Mouse (Mus musculus) small intestine, adult 2 months (tissue): Measurements from ENCODE around the gene Gipc2. TPM values are rescaled to one million over a fixed set of nuclear protein-coding genes. Genes with fewer than 3 reads are reported as not detected.

ENCODE experiments used
- H3K27ac ChIP-seq: fragments of 200-500 bp; 2 replicates; pipeline ENCODE4 v1.5.1; 2012; ENCODE audit warnings: low read depth, low read length, control low read depth, inconsistent platforms; ENCODE audit not compliant: insufficient read depth
- H3K27me3 ChIP-seq: fragments of 200-500 bp; 2 replicates; pipeline ENCODE4 v1.6.1; 2012; ENCODE audit warnings: mild to moderate bottlenecking, moderate library complexity, low read length, inconsistent platforms; ENCODE audit not compliant: control insufficient read depth, insufficient read depth
- H3K36me3 ChIP-seq: fragments of 200-500 bp; 2 replicates; pipeline ENCODE4 v1.6.1; 2012; ENCODE audit warnings: mild to moderate bottlenecking, low read length, control low read depth, inconsistent platforms; ENCODE audit not compliant: control insufficient read depth, insufficient read depth
- H3K4me1 ChIP-seq: fragments of 200-500 bp; 2 replicates; pipeline ENCODE4 v1.6.1; 2012; ENCODE audit warnings: low read length, inconsistent platforms, mixed read lengths; ENCODE audit not compliant: control insufficient read depth, insufficient read depth, insufficient read length
- H3K4me3 ChIP-seq: fragments of 200-500 bp; 2 replicates; pipeline ENCODE4 v1.5.1; 2012; ENCODE audit warnings: low read depth, mild to moderate bottlenecking, control low read depth, inconsistent platforms, low read length, moderate library complexity
- CTCF ChIP-seq: fragments of 200-500 bp; IDR thresholded peaks from 2 replicates; pipeline ENCODE4 v1.5.1; 2012; ENCODE audit warnings: low read depth, mild to moderate bottlenecking, control low read depth, inconsistent platforms, low read length, moderate library complexity, mixed read lengths; ENCODE audit not compliant: insufficient replicate concordance, insufficient read length; ENCODE audit errors: extremely low read depth
- POLR2A ChIP-seq: fragments of 200-500 bp; IDR thresholded peaks from 2 replicates; pipeline ENCODE4 v1.6.1; 2012; ENCODE audit warnings: low read depth, mild to moderate bottlenecking, control low read depth, inconsistent platforms, low read length, moderate library complexity
- WGBS: fragments of 180-500 bp; shearing (Covaris S2); methylation state at CpG from one replicate; pipeline ENCODE4 v1.1.7; 2018; 5-methylcytosine and 5-hydroxymethylcytosine counted together
- polyA plus RNA-seq: library from polyadenylated mRNA; depleted of rRNA; stranded (reverse); fragments of >200 nt; gene quantifications from 2 replicates; pipeline ENCODE4 v1.2.3, GENCODE M21; 2012

Gene Gipc2
- polyA plus RNA-seq, 1 experiment = 121 TPM

DNA sequence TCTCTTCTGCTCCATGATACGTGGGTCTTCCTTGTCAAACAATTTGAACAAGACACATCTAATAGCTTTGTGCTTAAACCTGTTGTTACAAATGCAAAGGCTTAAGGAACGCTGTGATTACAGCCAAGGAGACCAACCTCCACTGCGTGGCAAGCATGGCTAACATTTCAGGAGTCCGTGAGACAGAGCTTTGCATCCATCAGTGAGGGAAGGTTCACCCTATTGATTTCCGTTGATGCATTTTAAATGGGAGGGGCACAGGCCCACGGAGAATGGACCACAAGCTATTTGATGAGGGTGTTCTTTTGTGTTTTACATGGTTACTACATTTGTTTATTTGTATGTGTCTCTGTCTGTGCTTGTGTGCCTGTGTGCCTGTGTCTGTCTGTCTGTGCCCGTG is 37.4 kb downstream of the Gipc2 start:
- 86% methylated on average over 7 of the region's 7 CpGs for WGBS
- TF ChIP-seq POLR2A = no peak
- no peak for TF ChIP-seq CTCF
- H3K36me3 ChIP-seq = peaks cover 33% of the 10 kb centered on the region
- H3K4me3 ChIP-seq = no peak overlapping the region
- H3K27ac ChIP-seq = no peak overlapping the region
- H3K27me3 ChIP-seq = no peaks in the 10 kb centered on the region
- H3K4me1 ChIP-seq = peaks cover 5% of the 10 kb centered on the region; the same call in 1 of the 2 replicates

- no peak overlapping the region for H3K27ac ChIP-seq
- H3K36me3 ChIP-seq = peaks cover 33% of the 10 kb centered on the region
- WGBS = 82% methylated on average over 7 of the region's 7 CpGs
- no peaks in the 10 kb centered on the region for H3K27me3 ChIP-seq
- TF ChIP-seq POLR2A (no peak), CTCF (no peak)
- no peak overlapping the region for H3K4me3 ChIP-seq
- peaks cover 10% of the 10 kb centered on the region; the same call in 1 of the 2 replicates for H3K4me1 ChIP-seq
Observed at GRCm38 (mm10) chr3:152127144-152127543, 38.9 kb downstream of the Gipc2 start.

DNA sequence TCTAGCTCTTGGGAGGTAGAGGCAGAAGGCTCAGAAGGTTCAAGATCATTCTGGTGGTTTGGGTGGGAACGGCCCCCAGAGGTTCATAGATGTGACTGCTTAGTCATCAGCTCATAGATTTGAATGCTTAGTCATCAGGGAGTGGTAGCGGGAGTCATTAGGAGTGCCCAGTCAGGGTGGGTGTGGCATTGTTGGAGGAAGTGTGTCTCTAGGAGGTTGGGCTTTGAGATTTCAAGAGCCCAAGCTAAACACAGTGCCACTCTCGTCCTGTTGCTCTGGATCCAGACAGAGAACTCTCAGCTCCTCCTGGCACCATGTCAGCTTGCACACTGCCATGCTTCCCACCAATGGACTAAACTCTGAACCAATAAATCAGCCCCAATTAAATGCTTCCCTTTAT is 43.3 kb downstream of the Gipc2 start:
- TF ChIP-seq CTCF = no peak
- no peak for TF ChIP-seq POLR2A
- no peak overlapping the region for H3K4me3 ChIP-seq
- 15% methylated on average over 3 of the region's 3 CpGs for WGBS
- H3K27me3 ChIP-seq = no peaks in the 10 kb centered on the region
- peaks cover 22% of the 10 kb centered on the region for H3K36me3 ChIP-seq
- peak overlapping the region; percentile 70 for H3K27ac ChIP-seq
- H3K4me1 ChIP-seq = peaks cover 12% of the 10 kb centered on the region

DNA sequence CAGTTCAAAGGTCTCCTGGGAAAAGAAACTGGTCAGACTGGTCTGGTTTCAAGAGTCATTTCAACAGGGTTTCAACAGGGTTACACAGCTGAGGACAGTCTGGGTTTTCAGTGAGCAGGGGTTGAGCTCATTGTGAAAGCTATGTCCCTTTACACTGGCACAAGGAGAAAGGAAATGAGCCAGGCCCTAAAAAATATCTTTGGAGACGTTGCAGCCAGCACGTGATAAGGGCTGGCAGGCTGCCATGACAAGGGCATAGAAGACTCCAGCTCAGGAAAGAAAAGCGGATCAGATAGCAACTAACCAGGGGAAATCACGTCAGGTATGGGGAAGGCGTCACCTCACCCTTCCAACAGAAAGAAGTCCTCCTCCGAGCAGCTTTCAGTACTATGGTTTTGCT is 43.9 kb downstream of the Gipc2 start:
- H3K27me3 ChIP-seq = no peaks in the 10 kb centered on the region
- H3K4me3 ChIP-seq = no peak overlapping the region
- 18% methylated on average over 6 of the region's 6 CpGs for WGBS
- no peak for TF ChIP-seq CTCF
- no peak for TF ChIP-seq POLR2A
- peaks cover 16% of the 10 kb centered on the region for H3K36me3 ChIP-seq
- peak overlapping the region; percentile 67 for H3K27ac ChIP-seq
- H3K4me1 ChIP-seq = peaks cover 12% of the 10 kb centered on the region

DNA sequence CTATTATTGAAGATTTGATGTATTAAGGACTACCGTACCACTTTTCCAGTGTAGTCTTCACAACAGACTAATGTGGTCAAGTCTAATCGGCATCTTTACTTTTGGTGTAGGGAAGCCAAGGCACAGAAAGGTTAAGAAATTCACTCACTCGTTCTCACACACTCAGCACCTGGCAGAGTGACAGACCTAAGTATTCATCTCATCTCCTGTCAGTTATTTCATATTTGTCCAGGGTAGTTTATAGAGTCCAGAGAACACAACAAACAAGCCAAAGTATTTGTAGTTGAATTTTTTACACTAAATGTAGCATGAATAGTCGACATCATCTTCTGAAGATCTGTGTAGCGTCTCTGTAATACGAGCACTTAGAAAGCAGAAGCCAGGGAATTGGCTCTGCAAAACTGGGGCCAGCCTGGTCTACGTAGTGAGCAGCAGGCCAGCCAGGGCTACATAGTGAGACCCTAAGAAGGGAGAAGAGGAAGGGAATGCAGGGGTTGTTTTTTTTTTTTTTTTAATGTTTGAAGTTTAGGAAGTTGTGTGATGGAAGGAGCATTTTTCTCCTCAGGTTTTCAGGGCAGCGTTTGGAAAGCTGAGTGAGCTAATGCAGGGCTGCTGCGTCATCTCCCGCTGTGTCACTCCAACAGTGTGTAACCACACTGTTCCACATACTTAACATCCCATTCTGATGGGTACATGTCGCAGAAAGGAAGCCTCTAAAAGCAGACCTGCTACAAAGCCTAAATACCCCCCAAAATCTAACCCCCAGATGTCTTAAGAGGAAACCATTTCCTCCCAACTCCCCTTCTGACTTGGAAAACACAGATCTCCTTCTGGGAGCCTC is 44.6 kb downstream of the Gipc2 start:
- H3K27ac ChIP-seq = peak overlapping the region; percentile 67
- TF ChIP-seq CTCF (no peak), POLR2A (no peak)
- H3K36me3 ChIP-seq = peaks cover 10% of the 10 kb centered on the region
- no peaks in the 10 kb centered on the region for H3K27me3 ChIP-seq
- H3K4me1 ChIP-seq = peaks cover 14% of the 10 kb centered on the region
- WGBS = 71% methylated on average over 11 of the region's 11 CpGs
- H3K4me3 ChIP-seq = no peak overlapping the region

DNA sequence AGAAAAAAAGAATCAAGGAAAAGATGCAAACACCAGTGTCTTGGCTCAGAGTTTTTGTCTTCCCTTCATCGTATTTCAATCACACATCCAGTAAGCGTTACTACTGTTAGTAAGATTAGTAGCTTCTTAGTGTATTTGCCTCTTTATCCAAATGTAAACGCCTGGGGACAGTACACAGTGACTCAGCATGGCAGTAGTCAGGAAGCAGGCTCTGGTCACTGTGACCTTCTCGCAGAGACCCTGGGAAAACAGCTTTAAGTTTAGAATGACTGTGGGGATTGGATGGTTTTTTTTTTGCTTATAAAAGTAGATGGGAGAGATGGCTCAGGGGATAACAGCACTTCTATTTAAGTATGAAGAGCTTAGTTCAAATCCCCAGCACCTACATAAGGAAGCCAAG is 46.0 kb downstream of the Gipc2 start:
- Histone ChIP-seq H3K4me1 (peaks cover 17% of the 10 kb centered on the region), H3K4me3 (no peak overlapping the region), H3K36me3 (peaks cover 5% of the 10 kb centered on the region), H3K27ac (no peak overlapping the region), H3K27me3 (no peaks in the 10 kb centered on the region)
- 71% methylated on average over 4 of the region's 4 CpGs for WGBS
- no peak for TF ChIP-seq CTCF
- no peak for TF ChIP-seq POLR2A

DNA sequence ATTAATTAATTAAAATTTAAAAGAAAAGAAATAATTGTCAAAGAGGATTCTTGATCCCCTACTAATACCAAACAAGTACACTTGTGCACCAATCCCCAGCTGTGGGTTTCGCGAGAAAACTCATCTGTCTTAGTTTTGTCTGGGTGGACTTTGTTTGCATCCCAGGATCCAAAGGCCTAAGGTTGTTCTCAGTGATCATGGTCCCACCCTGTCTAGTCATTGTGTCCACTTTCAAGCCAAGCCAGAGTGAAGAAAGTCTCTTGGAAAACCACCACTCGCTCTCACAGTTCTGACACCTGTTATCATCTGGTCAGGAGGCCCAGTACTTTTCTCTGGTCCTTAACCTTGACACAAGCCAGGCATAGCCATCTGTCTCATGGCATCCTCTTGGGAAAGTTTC is 48.1 kb downstream of the Gipc2 start:
- Histone ChIP-seq H3K4me1 (peaks cover 25% of the 10 kb centered on the region), H3K27me3 (no peaks in the 10 kb centered on the region), H3K4me3 (no peak overlapping the region), H3K36me3 (peaks cover 2% of the 10 kb centered on the region), H3K27ac (no peak overlapping the region)
- TF ChIP-seq CTCF (no peak), POLR2A (no peak)
- 75% methylated on average over 3 of the region's 3 CpGs for WGBS
